19 mouse cellular contexts compared by ENCODE assay signal in genomic region chr13:51072917-51073843, GRCm38 (mm10). TPM values are rescaled to one million over a fixed set of nuclear protein-coding genes. Genes with fewer than 3 reads are reported as not detected.
A peak's percentile ranks its signal among the peaks of the same experiment; 100 is the strongest.
DNase-seq lines count a peak whose midpoint lies in the region; ATAC-seq and TF ChIP-seq lines count a peak whose summit lies in the region.
"Had no signal": no experiment of that assay in that cellular context is flagged by ENCODE, and none has a peak within 500 bp of the region (broad histone marks: within the 10 kb centered on the region; RNA-seq: fewer than 3 reads in every experiment).

No protein-coding gene starts in this region.

- no peaks in the 10 kb centered on the region for H3K9me3 ChIP-seq in ES-E14 (ENCODE audit: control insufficient read depth, insufficient read depth, low read depth, low read length)
- H3K9me3 ChIP-seq in stomach, embryonic 16.5 days (replicated peaks; ENCODE audit: control insufficient read depth, low read length): no peaks in the 10 kb centered on the region
- H3K9me3 ChIP-seq in forebrain, embryonic 13.5 days (replicated peaks): no peaks in the 10 kb centered on the region
- H3K9me3 ChIP-seq: forebrain, embryonic 12.5 days; heart, embryonic 12.5 days; hindbrain, embryonic 13.5 days; limb, embryonic 15.5 days had no signal

- H3K27ac ChIP-seq in ES-E14 (ENCODE audit: insufficient read depth, low read depth, low read length, poor library complexity, severe bottlenecking): no peak overlapping the region
- no peak overlapping the region for H3K27ac ChIP-seq in stomach, embryonic 16.5 days (ENCODE audit: low read length)
- H3K27ac ChIP-seq in forebrain, embryonic 13.5 days: no peak overlapping the region
- H3K27ac ChIP-seq: forebrain, embryonic 12.5 days; hindbrain, embryonic 13.5 days; limb, embryonic 15.5 days had no signal

- in situ Hi-C loops in ES-E14 (cut with MboI; ENCODE audit: low sequenced_read_pairs in 2 of 2, unreplicated experiment in 2 of 2): no loop called here
- in situ Hi-C loops in Patski (cut with MboI; ENCODE audit: low pct_unique_long_range_greater_than_20kb): loop anchor here (5.0 kb wide), 1 partner anchor 56 kb away; no protein-coding TSS in a partner anchor

- DNase-seq in lung, postnatal 36 days: peak; percentile 32
- DNase-seq in lung, postnatal 10 days: no peak
- DNase-seq in ES-E14 (ENCODE audit: low read depth, low spot score) (no peak), Patski (ENCODE audit: low read depth, low spot score) (peak; percentile 79)
- no peak for DNase-seq in cerebellum, adult 18-20 months
- DNase-seq: cerebellum, adult 8-10 months; gastrocnemius, postnatal 10 days; kidney, adult 8-10 months; kidney, postnatal 14 days; right cerebral cortex, postnatal 4 days; thymus, adult 18-20 months had no signal

- peaks cover 0 to 3% of the 10 kb centered on the region in 2 experiments; a peak in 1 of 4 replicates for H3K4me1 ChIP-seq in ES-E14 (ENCODE audit: control insufficient read depth in 2 of 2, insufficient read depth in 2 of 2, low read length in 2 of 2, poor library complexity in 1 of 2)
- peaks cover 12% of the 10 kb centered on the region; the same call in 1 of the 2 replicates for H3K4me1 ChIP-seq in stomach, embryonic 16.5 days (ENCODE audit: control insufficient read depth, insufficient read depth, low read length)
- no peaks in the 10 kb centered on the region for H3K4me1 ChIP-seq in forebrain, embryonic 13.5 days
- H3K4me1 ChIP-seq: forebrain, embryonic 12.5 days; hindbrain, embryonic 13.5 days had no signal

- H3K36me3 ChIP-seq in ES-E14 (ENCODE audit: control insufficient read depth, insufficient read depth, low read length, poor library complexity, severe bottlenecking): no peaks in the 10 kb centered on the region; the same call in 1 of the 2 replicates
- no peaks in the 10 kb centered on the region for H3K36me3 ChIP-seq in stomach, embryonic 16.5 days (ENCODE audit: control insufficient read depth, insufficient read depth, low read length)
- no peaks in the 10 kb centered on the region for H3K36me3 ChIP-seq in forebrain, embryonic 13.5 days (ENCODE audit: poor library complexity, severe bottlenecking)
- H3K36me3 ChIP-seq: forebrain, embryonic 12.5 days; G1E; heart, embryonic 12.5 days; hindbrain, embryonic 13.5 days; limb, embryonic 15.5 days had no signal

- peak; percentile 29 for ATAC-seq in Patski
- peak; percentile 83 for ATAC-seq in stomach, embryonic 16.5 days (ENCODE audit: insufficient read depth, low FRiP score)
- ATAC-seq in forebrain, embryonic 13.5 days: no peak
- ATAC-seq: midbrain, embryonic 16.5 days had no signal

- POLR2A ChIA-PET in Patski (lab: Charles Lee): interaction anchor here (0.7 to 1.0 kb wide), 2 partner anchors 17 to 27 kb away, joined by 3 read pairs; no protein-coding TSS in a partner anchor

- 63% methylated on average over 16 of the region's 16 CpGs for WGBS in stomach, embryonic 16.5 days
- 92% methylated on average over 16 of the region's 16 CpGs for WGBS in forebrain, embryonic 13.5 days

- H3K4me3 ChIP-seq in ES-E14 (ENCODE audit: insufficient read depth in 1 of 2, low read depth in 1 of 2, low read length in 2 of 2, poor library complexity in 1 of 2, severe bottlenecking in 1 of 2): no peak overlapping the region
- no peak overlapping the region for H3K4me3 ChIP-seq in stomach, embryonic 16.5 days (replicated peaks; ENCODE audit: low read length)
- no peak overlapping the region for H3K4me3 ChIP-seq in forebrain, embryonic 13.5 days
- H3K4me3 ChIP-seq: forebrain, embryonic 12.5 days; heart, embryonic 12.5 days; hindbrain, embryonic 13.5 days; limb, embryonic 15.5 days had no signal

- no peak for TF ChIP-seq CTCF in Patski (IDR thresholded peaks at IDR 0.05)

- H3K4me2 ChIP-seq in stomach, embryonic 16.5 days (ENCODE audit: low read depth, low read length): no peak overlapping the region
- no peak overlapping the region for H3K4me2 ChIP-seq in forebrain, embryonic 13.5 days
- H3K4me2 ChIP-seq: forebrain, embryonic 12.5 days; heart, embryonic 12.5 days; hindbrain, embryonic 13.5 days; limb, embryonic 15.5 days had no signal

- CTCF ChIA-PET in Patski (lab: Charles Lee): interaction anchor here (1.5 to 1.7 kb wide), 4 partner anchors 27 to 55 kb away, joined by 3 to 6 read pairs (median 4); no protein-coding TSS in a partner anchor

- no peak overlapping the region for H3K9ac ChIP-seq in ES-E14 (ENCODE audit: insufficient read depth, low read depth, low read length, poor library complexity, severe bottlenecking)
- H3K9ac ChIP-seq in stomach, embryonic 16.5 days (ENCODE audit: low read length): no peak overlapping the region
- H3K9ac ChIP-seq in forebrain, embryonic 13.5 days: no peak overlapping the region
- H3K9ac ChIP-seq: forebrain, embryonic 12.5 days; heart, embryonic 12.5 days; hindbrain, embryonic 13.5 days; limb, embryonic 15.5 days had no signal

- H3K27me3 ChIP-seq in Patski: no peaks in the 10 kb centered on the region
- no peaks in the 10 kb centered on the region for H3K27me3 ChIP-seq in stomach, embryonic 16.5 days (ENCODE audit: control insufficient read depth, insufficient read depth, low read length)
- H3K27me3 ChIP-seq in forebrain, embryonic 13.5 days: no peaks in the 10 kb centered on the region
- H3K27me3 ChIP-seq: forebrain, embryonic 12.5 days; heart, embryonic 12.5 days; hindbrain, embryonic 13.5 days; limb, embryonic 15.5 days had no signal

TF ChIP-seq in ES-E14, 5 proteins besides CTCF, POLR2A, EP300 and RAD21:
- TF ChIP-seq ZNF384 (IDR thresholded peaks at IDR 0.05; ENCODE audit: low read depth, low read length) (no peak), MAFK (IDR thresholded peaks at IDR 0.05; ENCODE audit: insufficient read depth, low read depth, low read length) (peak; percentile 60)

RNA-seq across cellular contexts. Expression of gene Spin1, which starts 27.5 kb away (rescaled TPM):
- total RNA-seq in ES-E14 (2012; rRNA removed): 33.9 and 36.4 TPM in 2 replicates
- 127 TPM for polyA plus RNA-seq in Patski (2021)
- polyA plus RNA-seq in stomach, embryonic 16.5 days (2015; fragmentation: Nextera tagmentation; extraction: Ambion mirVana): 64.8 and 66.5 TPM in 2 replicates
- 120 and 132 TPM in 2 replicates for polyA plus RNA-seq in forebrain, embryonic 13.5 days (2015; fragmentation: Nextera tagmentation; extraction: Ambion mirVana)

Comparison
In these comparisons a context has a peak if more than half of its experiments do, and no peak if none do; other contexts are left out.
1. DNase-seq: peak in lung, postnatal 36 days (single experiment) and Patski (single experiment); none in lung, postnatal 10 days (single experiment), ES-E14 (single experiment) and cerebellum, adult 18-20 months (0 of 2).